Mouse (Mus musculus) thymus, postnatal 0 days (tissue): ENCODE data around the gene Hoxa6. TPM values are rescaled to one million over a fixed set of nuclear protein-coding genes. Genes with fewer than 3 reads are reported as not detected.
A peak's percentile ranks its signal among the peaks of the same experiment; 100 is the strongest.

Source experiments
- microRNA counts: library from miRNA; unstranded; fragments of <30 nt; microRNA quantifications from one replicate; lab custom pipeline; 2015
- microRNA-seq: library from miRNA; unstranded; fragments of <30 nt; microRNA quantifications from one replicate; pipeline ENCODE4, GENCODE M21; 2016; ENCODE audit warnings: borderline number of aligned reads
- polyA plus RNA-seq: library from polyadenylated mRNA; unstranded; fragments of >200 nt; fragmentation: Nextera tagmentation; extraction: Ambion mirVana; gene quantifications from 2 replicates; pipeline ENCODE4 v1.2.1, GENCODE M21; 2015

Hoxa6 gene
- polyA plus RNA-seq, 1 experiment from 2014 or later: not detected

MicroRNA genes within 50 kb of the gene (microRNA counts, 519-probe panel; counts per million panel counts)
- microRNA mmu-miR-196b (lab: Ali Mortazavi, UCI): 473 counts per million, percentile 71 among the panel's probes with 10 or more counts

Small RNAs within 50 kb of the gene (microRNA-seq; reads per million reads assigned to microRNA genes)
- gene Mir196b: 227 reads per million, percentile 55 among the genes with 10 or more reads in this experiment

Other genes starting within 250 kb of the Hoxa6 start
- 24.2 and 24.6 TPM in 2 replicates for gene Skap2, start 196.2 kb downstream of the Hoxa6 start, polyA plus RNA-seq
- 0.44 and 0.45 TPM in 2 replicates for gene Hoxa1, start 50.4 kb downstream of the Hoxa6 start, polyA plus RNA-seq
- 5.1 and 5.4 TPM in 2 replicates for gene Hoxa2, start 43.9 kb downstream of the Hoxa6 start, polyA plus RNA-seq
- 0.24 and 0.25 TPM in 2 replicates for gene 5730596B20Rik, start 31.2 kb downstream of the Hoxa6 start, polyA plus RNA-seq
- gene Hoxa4, start 17.0 kb downstream of the Hoxa6 start, polyA plus RNA-seq: 0.27 and 0.39 TPM in 2 replicates
- gene Hoxa5, start 4.1 kb downstream of the Hoxa6 start, polyA plus RNA-seq: 0.06 and 0.21 TPM in 2 replicates
- 1.1 and 1.2 TPM in 2 replicates for gene Hoxa3, start 4.6 kb upstream of the Hoxa6 start, polyA plus RNA-seq
- gene Gm28308, start 4.6 kb upstream of the Hoxa6 start, polyA plus RNA-seq: not detected in 2 replicates
- gene Hoxa7, start 13.1 kb upstream of the Hoxa6 start, polyA plus RNA-seq: 0.71 and 1.4 TPM in 2 replicates
- 0.62 and 0.81 TPM in 2 replicates for gene Hoxa9, start 22.4 kb upstream of the Hoxa6 start, polyA plus RNA-seq
- gene Hoxa10, start 32.1 kb upstream of the Hoxa6 start, polyA plus RNA-seq: 0.08 and 0.19 TPM in 2 replicates
- gene Hoxa11, start 37.1 kb upstream of the Hoxa6 start, polyA plus RNA-seq: not detected in 2 replicates
- gene Hoxa13, start 52.2 kb upstream of the Hoxa6 start, polyA plus RNA-seq: not detected in 2 replicates
- gene Evx1, start 104.8 kb upstream of the Hoxa6 start, polyA plus RNA-seq: not detected in 2 replicates